Mouse (Mus musculus): ENCODE data around the gene Ecm1.

DNA sequence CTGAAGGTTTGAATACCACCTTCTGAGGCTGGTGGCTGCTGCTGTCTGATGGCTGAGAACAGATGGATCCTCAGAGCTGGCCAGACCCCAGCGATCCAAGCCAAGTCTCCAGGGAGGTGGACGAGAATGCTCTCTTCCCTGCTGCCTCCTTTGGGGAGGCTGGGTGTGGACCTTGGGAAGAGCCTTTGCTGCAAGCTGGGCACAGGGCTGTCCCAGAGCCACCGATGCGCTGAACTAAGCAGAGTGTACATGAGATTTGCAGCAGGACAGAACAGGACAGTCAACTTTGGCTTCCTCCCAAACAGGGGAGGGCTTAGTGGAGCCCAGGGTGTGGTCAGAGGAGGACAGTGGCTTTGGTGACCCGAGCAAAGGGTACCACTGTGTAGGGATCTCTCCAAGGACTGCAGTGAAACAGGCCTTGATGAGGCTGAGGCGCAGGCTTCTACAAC is 39.1 kb downstream of the Ecm1 start:
- TF ChIP-seq CTCF (conservative IDR thresholded peaks at IDR 0.05; ENCODE audit: low read length) (no peak), NANOG (IDR thresholded peaks at IDR 0.05; ENCODE audit: borderline replicate concordance, low read length) (no peak), POU5F1 (IDR thresholded peaks at IDR 0.05; ENCODE audit: borderline replicate concordance, low read length) (no peak)

Measured in E14TG2a.4 (cell line).